Mouse (Mus musculus) hindlimb bud, embryonic 11.5 days (tissue): ENCODE measurements at regions not wholly inside any gene's neighbourhood (a gene's known extent, or its start where the extent isn't known, plus 50 kb on each side); places are given as distances from the start of the nearest gene placed in this dataset.
A peak's percentile ranks its signal among the peaks of the same experiment; 100 is the strongest.

Source experiments
- DNase-seq: peaks from one replicate; pipeline ENCODE4 v3.0.0-alpha.2; 2012; ENCODE audit warnings: low read depth, low spot score; ENCODE audit errors: extremely low spot score

DNA sequence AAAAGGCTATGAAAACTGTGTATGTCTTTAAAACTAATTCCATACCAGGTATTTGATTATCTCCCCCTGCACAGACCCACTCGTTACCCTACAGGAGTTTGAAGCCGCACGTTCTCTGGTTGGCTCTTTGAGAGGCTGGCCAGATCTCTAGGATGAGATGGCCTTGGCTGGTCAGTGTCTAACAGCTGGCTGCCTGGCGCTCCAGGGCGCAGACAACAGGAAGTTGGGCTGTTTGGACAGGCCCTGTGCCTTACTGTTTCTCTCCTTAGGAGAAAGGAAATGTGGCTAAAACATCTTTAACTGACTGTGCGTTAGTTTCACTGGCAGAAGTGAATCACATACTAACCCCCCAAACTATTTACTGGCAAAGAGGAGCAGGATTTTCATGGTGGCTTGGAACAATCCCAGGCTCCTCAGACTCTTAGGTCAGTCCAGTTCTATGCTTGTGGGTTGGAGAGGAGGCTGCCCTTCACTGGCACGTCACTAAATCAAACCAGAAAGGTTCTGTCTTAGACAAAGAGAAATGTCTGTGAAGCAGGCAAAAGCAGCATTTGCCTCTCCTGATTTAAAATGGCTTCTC lies 258.7 kb upstream of the Hnrnpa3 start:
- no peak for DNase-seq

DNA sequence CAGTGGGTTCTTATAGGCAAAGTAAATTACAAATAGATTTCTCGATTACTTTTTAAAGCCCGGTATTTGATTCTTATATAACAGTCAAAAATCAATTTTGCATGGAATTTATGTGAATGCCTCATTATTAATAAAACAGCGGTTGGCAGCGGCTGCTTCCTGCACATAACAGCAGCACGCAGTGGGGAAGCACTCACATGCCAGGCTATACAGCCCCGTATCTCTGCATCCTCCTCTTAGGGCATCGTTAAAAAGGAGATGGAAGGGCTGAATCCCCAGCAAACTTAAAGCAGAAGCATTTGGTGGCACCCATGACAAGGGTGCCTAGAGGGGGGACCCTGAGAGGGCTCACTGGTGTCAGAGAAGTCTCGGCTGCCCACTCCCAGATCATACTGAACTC lies 255.3 kb upstream of the Hnrnpa3 start:
- no peak for DNase-seq

DNA sequence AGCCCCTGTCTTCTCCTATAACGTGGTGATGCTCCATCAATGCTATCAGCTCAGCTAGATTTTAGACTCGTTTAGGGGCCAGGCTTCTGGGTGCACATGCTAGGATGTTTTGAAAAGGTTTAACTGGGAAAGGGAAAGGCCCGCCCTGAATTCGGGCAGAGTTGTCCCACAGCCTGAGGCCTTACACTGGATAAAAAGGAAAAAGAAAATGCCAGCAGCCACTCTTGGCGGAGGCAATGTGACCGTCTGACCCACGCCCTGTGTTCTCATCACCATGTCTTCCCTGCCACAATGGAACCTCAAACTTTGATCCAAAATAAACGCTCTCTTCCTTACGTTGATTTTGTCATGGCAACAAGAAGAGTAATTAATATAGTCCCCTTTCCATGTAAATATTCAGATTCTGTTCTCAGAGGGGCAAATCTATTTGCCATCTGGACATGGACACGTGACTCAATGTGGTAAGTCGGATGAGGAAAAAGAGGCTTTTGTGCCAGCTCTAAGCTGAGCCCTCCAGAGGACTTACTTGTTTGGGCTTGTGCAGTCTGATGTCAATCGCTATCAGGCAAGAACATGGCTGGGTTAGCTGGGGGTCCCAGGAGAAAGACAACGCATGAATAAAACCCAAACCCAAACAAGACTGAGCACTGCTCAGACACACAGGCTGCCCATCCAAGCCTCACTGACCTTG lies 253.4 kb upstream of the Hnrnpa3 start:
- no peak for DNase-seq

DNA sequence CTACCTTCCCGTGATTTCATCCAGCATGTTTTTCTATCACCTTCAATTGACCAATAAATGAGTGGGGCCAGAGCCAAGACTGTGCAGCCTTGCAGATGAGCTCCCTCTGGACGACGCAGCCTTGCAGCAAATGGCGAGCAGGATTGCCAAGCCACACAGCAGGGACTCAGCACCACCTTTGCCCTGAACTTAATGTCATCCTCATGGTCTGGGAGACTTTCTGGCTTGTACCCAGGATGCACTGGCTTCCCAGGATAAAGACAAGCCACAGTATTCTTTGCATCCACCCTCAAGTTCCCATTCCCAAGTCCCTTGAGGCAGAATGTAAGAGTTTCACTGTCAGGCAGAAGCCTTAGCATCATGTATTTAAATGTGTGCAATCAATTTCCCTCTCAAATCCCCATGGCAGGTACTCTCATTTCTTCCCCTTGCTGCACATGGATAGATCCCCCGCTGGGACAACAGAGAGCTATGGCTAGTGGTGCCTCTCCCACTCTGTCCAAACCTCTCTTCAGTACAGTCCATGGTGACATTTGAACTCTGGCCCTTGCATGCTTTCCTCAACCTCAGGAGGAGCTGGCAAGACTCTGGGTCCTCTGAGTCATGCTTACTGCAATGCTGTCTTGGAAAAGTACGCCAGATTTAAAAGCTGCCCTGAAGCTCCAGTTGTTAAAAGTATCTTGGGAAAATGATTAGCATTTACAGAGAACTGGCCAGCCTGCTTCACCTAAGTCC lies 252.2 kb upstream of the Hnrnpa3 start:
- DNase-seq, result no peak

DNA sequence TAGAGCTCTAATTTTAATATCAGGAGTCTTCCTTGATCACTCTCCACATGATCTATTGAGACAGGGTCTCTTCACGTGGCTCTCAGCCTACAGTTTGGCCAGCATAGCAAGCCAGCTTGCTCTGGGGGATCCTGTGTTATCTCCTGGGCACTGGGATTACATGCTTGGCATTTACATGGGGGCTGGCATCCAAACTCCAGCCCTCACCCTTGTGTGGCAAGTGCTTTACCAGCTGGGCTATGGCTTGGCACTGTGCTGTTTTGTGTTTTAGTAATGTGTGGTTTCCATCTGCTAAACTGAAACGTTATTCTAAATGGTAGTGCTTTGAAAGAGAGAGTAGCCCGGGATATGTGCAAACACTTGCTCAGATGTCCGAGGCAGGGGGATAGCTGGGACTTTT lies 251.5 kb upstream of the Hnrnpa3 start:
- no peak for DNase-seq

DNA sequence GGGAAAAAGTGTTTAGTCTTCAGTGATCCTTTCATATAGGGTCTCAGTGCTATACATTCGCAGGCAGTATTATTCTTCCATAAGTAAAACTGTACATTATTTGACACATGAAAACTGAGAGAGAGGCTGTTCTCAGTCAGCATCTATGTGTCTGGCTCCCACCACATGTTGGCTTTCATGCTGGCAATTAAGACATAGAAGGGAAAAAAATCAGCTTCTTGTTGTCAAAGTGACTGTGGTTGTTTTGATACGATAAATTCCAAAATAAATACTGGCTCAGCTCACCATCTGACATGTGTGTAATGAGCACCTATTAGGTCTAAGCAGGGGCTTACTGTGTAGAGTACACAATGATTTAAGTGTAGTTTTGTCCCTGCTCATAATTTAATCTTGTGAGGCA lies 251.0 kb upstream of the Hnrnpa3 start:
- DNase-seq, result no peak

DNA sequence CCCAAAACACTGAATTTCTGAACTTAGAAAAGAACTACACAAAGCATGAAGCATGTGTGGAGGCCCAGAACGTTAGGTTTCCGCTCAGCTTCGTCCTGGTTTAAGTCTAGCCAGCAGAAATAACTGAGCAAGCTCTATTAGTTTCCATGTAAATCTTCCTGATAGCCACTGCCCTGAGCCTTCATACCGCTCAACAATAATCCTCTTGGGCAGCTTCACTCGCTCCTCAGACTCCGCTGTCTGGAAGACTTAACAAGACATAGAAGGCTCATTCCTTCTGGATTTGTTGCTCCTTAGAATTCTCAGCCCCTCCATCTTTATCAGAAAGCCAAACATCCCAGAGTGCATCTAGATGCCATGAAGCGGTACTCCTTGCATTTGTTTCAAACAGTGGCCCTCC lies 249.3 kb upstream of the Hnrnpa3 start:
- DNase-seq, result no peak

DNA sequence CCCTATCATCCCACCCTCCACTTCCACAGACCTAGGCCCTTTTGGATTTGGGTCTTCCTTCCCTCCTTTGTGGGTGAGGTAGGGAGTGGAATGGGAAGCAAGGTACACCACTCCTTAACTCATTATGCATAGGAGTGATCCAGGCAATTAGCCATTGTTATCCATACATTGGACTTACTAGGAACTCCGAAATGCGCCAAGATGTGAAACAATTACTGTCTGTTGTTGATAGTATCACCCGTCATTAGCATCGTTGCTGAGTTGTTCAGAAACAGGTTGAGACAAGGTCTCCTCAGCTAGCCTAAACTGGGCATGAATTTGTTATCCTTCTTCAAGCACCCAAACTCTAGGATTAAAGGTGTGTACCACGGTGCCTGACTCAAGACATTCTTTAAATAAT lies 246.3 kb upstream of the Hnrnpa3 start:
- DNase-seq, result no peak

DNA sequence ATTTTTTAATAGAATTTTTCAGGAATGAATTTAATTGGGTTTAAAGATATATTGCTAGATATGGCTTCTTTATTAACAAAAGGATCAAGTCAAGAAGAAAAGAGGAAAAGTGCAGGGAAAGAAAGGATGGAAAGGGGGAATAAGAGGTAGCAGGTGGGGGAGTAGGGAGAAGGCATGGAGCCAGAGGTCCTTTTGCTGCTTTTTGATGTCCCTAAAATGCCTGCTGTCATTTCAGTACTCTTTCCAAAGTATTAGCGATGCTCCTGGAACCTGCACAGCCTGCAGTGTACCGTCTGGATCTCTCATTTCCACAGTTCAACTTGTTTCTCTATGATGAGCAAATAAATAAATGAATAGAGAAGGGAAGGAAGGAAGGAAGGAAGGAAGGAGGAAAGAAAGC lies 240.4 kb upstream of the Hnrnpa3 start:
- no peak for DNase-seq

DNA sequence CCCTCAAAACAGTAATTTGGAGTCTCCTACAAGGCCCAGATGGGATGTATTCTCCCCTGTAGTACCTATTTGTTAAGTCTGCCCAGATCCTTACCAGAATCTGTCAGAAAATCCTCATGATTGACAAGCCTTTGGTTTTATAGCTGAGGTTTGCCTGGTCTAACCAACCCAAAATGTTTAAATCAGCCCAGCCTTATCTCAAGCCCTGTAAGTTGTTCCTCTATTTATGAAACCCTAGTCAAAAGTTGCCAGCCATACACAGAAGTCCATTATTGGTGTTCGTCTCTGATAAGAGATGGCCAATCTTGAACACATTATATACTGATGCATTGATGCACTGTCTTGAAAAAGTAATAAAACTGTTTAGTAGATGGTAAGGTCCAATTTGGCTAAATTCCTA lies 239.9 kb upstream of the Hnrnpa3 start:
- DNase-seq, result no peak

DNA sequence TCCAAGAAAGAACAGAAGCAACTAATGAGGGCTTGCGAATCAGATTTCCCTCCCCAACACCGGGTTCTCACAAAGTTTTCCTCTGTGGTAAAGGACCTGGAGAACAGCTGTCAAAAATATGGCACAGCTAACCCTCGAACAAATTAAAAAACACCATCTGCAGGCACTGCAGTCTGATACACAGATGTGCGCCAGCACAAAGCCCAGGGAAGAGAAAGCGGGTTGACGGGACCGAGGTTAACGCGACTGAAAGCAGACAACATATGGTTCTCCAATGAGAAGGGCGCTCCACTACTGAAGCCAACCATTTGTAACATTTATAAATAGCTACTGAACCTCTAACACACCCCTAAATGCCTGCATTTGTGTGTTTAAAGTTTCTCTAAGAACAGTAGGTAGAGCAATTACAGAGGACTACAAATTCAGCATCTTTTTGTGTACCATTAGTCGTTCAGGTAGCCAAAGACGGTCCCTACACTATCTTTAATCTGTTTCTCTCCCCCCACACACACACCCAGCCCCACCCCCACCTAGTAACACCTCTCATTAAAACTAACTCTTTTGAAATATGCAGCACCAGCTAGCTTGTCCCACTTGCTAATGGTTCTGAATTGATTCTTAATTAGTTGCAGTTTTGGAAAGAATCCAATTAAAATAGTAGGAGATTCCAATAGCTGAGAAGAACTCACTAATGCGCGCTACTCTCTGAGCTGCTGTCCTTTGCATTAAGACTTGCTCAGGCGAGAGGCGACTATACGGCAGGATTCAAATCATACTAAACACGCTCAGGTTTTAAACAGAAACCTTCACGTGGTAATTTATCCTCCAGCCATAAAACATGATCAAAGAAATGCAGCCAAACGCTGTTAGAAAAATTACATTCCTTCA lies 236.0 kb upstream of the Hnrnpa3 start:
- DNase-seq, result peak; percentile 78

DNA sequence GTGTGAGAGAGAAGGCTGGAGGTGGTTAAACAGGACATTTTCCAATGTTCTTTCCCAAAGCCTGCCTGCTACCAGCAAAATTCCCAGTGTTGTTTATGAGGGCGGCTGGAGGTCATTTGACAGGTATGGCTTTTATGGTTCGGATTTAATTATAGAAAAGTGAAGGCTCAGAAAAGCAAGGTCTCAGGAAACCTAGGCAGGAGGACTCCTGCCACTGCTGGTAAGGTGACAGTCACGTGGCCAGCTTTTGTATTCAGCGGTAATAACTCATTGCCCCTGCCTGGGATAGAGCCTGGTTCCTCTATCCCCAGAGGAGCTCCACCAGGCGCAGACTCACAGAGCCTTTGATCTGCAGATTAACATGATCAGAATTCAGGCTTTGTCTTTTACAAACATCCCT lies 235.2 kb upstream of the Hnrnpa3 start:
- DNase-seq, result peak; percentile 68

DNA sequence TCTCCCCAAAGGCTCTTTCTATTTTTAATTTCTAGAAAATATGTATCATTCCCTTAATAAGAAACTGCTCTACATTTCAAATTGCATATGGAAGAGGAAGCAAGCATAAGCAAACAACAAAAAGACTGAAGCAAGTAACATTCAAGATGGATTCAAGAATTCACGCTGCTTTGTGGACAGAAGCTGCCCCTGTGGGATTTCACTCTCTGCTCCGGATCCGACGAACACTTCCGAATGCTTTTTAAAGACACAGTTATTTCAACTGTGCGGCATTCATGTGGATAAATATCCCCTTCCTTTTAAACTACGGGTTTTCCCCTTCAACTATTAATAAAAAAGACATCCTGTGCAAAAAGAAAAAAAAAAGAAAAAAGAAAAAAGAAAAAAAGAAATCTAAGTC lies 234.7 kb upstream of the Hnrnpa3 start:
- DNase-seq, result no peak

DNA sequence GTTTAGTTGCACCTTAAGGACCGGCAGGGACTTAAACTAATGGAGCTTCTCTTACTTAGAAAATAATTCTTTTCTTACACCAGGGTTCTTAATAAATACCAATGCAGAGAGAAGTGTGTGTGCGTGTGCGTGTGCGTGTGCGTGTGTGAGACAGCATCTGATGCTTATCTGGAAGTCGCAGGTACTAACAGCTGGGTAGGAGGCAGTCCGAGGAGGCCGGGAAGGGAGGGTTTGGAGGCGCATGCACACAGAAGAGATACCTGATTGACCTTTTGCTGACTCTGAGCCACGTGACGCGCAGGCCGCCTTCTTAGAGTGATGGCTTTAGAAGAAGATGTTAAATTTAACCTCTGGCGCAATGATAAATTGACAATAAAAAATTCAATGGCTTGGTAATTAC lies 234.2 kb upstream of the Hnrnpa3 start:
- no peak for DNase-seq

DNA sequence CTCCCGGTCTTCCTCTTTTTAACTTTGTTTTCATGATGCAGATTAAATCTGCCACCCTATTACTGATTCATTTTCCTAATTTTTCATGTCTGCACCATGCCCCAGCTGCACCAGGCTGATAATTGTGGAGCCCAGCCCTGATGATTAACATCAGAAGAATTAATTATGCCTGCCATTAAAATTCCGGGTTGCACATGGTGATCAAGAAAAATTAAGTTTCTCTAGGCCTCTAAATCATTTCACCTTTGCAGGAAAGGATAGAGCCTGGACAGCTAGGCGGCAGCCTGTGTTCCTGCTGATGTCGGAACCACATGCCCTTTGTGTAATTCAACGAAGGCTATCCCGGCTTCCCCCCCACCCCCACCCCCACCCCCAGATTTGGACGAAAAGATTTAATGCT lies 233.7 kb upstream of the Hnrnpa3 start:
- no peak for DNase-seq

DNA sequence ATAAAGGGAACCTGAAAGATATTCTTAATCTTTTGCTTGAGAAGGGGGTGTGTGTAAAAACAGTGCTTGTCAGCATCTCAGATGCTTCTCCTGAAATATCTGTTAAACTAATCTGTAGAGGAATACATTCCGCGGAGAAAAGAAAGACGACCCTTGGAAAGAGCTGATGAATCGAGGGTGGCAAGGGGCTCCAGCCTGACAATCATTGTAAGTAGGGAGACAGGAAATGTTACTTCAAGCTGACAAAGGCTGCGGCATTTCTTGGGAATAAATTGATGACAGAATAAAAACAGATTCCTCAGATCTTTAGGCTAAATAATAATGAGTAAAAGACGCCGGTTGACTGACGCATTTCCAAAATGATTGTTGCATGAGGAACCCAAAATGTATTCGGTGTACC lies 233.3 kb upstream of the Hnrnpa3 start:
- DNase-seq, result no peak

DNA sequence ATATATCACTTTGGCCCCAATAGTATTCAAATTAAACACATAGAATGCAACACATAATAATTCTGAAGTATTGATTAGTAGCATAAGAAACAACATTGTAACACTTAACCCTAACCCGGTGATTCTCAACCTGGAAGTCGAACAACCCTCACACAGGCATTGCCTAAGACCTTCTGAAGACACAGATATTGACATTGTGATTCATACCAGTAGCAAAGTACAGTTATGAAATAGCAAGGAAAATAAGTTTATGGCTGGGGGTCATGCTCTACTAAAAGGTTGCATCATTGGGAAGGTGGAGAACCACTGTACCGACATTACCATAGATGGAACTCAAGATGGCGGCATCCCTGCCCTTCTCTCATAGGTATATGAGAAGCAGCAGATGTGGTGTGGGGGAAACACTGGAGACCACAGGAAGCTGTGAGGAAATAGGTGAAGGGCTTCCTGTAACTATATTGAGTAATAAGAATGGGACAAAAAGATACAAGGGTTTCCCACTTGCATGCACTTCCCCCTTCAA lies 231.1 kb upstream of the Hnrnpa3 start:
- DNase-seq, result no peak

DNA sequence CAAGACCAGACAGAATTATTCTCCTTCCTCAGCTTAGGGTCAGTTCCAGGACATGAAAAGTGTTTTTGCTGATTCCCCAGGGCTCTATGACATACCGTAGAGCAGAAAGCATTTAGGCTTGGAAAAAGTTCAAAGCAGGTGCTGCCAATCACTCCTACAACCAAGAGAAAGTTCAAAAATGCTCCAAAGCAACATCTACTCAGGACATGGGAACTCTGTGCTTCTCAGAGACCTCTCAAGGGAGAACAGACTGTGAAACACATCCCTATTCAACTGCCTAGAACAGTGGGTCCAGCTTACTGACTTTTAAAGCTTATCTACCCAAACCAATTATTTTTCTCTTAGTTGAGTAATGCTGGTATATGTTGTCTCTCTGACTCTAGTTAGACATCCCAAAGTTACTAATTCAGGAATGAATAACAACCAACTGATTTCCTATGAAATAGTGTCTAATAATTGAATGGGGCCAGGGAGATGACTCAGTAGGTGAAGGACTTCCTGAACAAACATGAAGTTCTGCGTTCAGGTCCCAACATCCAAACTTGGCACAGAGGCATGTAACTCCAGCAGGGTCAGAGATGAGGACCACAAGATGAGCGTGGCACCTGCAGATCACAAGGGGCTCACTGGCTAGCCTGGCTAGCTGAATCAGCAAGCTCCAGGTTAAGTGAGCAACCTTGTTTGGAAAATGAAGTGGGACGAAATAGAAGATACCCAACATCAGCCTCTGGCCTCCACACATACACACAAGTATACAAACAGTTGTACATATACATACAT lies 228.7 kb upstream of the Hnrnpa3 start:
- no peak for DNase-seq

DNA sequence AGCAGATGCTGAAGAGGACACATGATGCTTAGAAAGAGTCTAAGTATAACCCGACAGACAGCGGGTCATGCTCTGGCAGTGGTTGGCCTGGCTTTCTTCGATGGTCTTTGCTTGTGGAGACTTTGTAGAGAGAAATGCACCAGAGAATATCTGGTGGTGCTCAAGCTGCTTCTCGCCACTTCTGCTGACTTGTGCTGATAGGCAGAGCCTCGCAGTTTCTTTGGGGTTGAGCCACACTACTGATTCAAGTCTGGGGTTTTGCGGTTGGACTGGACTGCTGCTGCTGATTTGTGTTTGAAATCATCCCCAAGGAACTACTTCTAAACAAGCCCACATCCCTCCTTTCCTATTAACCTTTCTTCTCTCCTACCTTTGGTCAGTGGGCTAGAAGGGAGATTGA lies 227.1 kb upstream of the Hnrnpa3 start:
- no peak for DNase-seq

DNA sequence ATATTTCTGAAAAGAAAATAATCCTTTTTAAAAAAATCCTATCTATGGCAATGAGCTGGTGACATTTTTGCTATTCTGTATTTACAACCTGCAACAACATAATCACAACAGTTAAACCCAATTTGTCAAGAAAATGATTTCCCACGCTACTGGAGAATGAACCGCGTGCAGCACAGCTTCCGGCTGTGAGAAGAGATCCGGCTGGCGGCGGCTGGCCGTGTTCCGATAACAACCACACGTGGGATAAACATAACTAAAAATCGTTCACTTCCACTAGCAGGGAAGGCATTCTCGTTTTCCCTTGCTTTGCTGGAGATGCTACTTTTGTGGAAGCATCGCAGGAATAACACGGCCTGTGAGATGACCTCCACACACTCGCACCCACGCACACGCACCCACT lies 224.5 kb upstream of the Hnrnpa3 start:
- no peak for DNase-seq
